Comparison of ENCODE assay signal across 12 mouse cellular contexts in genomic region chr7:100561861-100562587, GRCm38 (mm10). TPM values are rescaled to one million over a fixed set of nuclear protein-coding genes. Genes with fewer than 3 reads are reported as not detected.
A peak's percentile ranks its signal among the peaks of the same experiment; 100 is the strongest.
DNase-seq lines count a peak whose midpoint lies in the region; ATAC-seq and TF ChIP-seq lines count a peak whose summit lies in the region.
"Had no signal": no experiment of that assay in that cellular context is flagged by ENCODE, and none has a peak within 500 bp of the region (broad histone marks: within the 10 kb centered on the region; RNA-seq: fewer than 3 reads in every experiment).

No protein-coding gene starts in this region.

- no peak overlapping the region for H3K4me3 ChIP-seq in lung, adult 2 months (replicated peaks; ENCODE audit: extremely low read depth, low read depth, low read length)
- H3K4me3 ChIP-seq in hindbrain, embryonic 16.5 days (ENCODE audit: low read length) = no peak overlapping the region
- no peak overlapping the region for H3K4me3 ChIP-seq in small intestine, adult 2 months (ENCODE audit: low read depth, low read length)

- H3K4me2 ChIP-seq in hindbrain, embryonic 16.5 days (ENCODE audit: low read length) = no peak overlapping the region
- H3K4me2 ChIP-seq: lung, embryonic 14.5 days had no signal

- TF ChIP-seq CTCF in lung, adult 2 months (IDR thresholded peaks at IDR 0.05; ENCODE audit: insufficient read depth, low read length) = no peak
- TF ChIP-seq CTCF in small intestine, adult 2 months (IDR thresholded peaks at IDR 0.05; ENCODE audit: extremely low read depth, insufficient read length, insufficient replicate concordance, low read depth, low read length) = no peak

- no peak for TF ChIP-seq POLR2A in lung, adult 2 months (IDR thresholded peaks at IDR 0.05; ENCODE audit: borderline replicate concordance, extremely low read depth, low read depth, low read length)
- TF ChIP-seq POLR2A in small intestine, adult 2 months (IDR thresholded peaks at IDR 0.05; ENCODE audit: low read depth, low read length) = no peak

- peak overlapping the region; percentile 30 for H3K27ac ChIP-seq in hindbrain, embryonic 16.5 days (ENCODE audit: low read depth, low read length)
- 0 out of 2 replicates have a peak overlapping the region, but pooled peaks have one; percentile 11 for H3K27ac ChIP-seq in small intestine, adult 2 months (ENCODE audit: insufficient read depth, low read depth, low read length)

- H3K9me3 ChIP-seq in hindbrain, embryonic 16.5 days (ENCODE audit: control insufficient read depth, low read length) = no peaks in the 10 kb centered on the region
- H3K9me3 ChIP-seq: G1E had no signal

- no peaks in the 10 kb centered on the region for H3K27me3 ChIP-seq in hindbrain, embryonic 16.5 days (replicated peaks; ENCODE audit: control insufficient read depth, insufficient read depth, low read length)
- H3K27me3 ChIP-seq in small intestine, adult 2 months (ENCODE audit: control insufficient read depth, insufficient read depth, low read length) = no peaks in the 10 kb centered on the region

- no peak for DNase-seq in cerebellum, adult 18-20 months
- DNase-seq in lung, adult 2 months = peak; percentile 15
- DNase-seq in lung, postnatal 36 days = no peak
- DNase-seq in left cerebral cortex, postnatal 4 days = no peak
- DNase-seq: adrenal gland, postnatal 14 days; lung, embryonic 14.5 days had no signal

- ATAC-seq in cerebellum, adult (ENCODE audit: insufficient number of reproducible peaks, low FRiP score, low TSS enrichment) = peak; percentile 40; the same call in 1 of the 2 replicates
- no peak for ATAC-seq in hindbrain, embryonic 16.5 days
- ATAC-seq in megakaryocyte, adult 5-6 weeks (ENCODE audit: poor library complexity, severe bottlenecking) = no peak
- ATAC-seq: inflammation-experienced regulatory T-cells, adult 6 months had no signal

- intact Hi-C loops in left cerebral cortex, postnatal 4 days (cut with DNase I) = no loop called here

- H3K4me1 ChIP-seq in lung, adult 2 months (ENCODE audit: control insufficient read depth, insufficient read depth, low read length) = no peaks in the 10 kb centered on the region
- H3K4me1 ChIP-seq in hindbrain, embryonic 16.5 days (ENCODE audit: control insufficient read depth, insufficient read depth, low read depth, low read length) = no peaks in the 10 kb centered on the region
- peaks cover 9% of the 10 kb centered on the region; the same call in 1 of the 2 replicates for H3K4me1 ChIP-seq in small intestine, adult 2 months (ENCODE audit: control insufficient read depth, insufficient read depth, insufficient read length, low read length)

- peaks cover 6% of the 10 kb centered on the region; the same call in 1 of the 2 replicates for H3K36me3 ChIP-seq in hindbrain, embryonic 16.5 days (ENCODE audit: control insufficient read depth, insufficient read depth, low read length)
- peaks cover 7% of the 10 kb centered on the region for H3K36me3 ChIP-seq in small intestine, adult 2 months (ENCODE audit: control insufficient read depth, insufficient read depth, low read length)

- WGBS in lung, adult 2 months = 74% methylated on average over 11 of the region's 11 CpGs
- WGBS in hindbrain, embryonic 16.5 days = 62% methylated on average over 11 of the region's 11 CpGs
- 67% methylated on average over 11 of the region's 11 CpGs for WGBS in small intestine, adult 2 months

- no peak overlapping the region for H3K9ac ChIP-seq in hindbrain, embryonic 16.5 days (ENCODE audit: low read depth, low read length)
- H3K9ac ChIP-seq: lung, embryonic 14.5 days had no signal

RNA-seq across cellular contexts. Expression of gene Coa4, which starts 25.2 kb away (rescaled TPM):
- polyA plus RNA-seq in lung, adult 2 months (2012; rRNA removed) = 8.5 and 9.0 TPM in 2 replicates
- polyA plus RNA-seq in hindbrain, embryonic 16.5 days (2015; fragmentation: Nextera tagmentation; extraction: Ambion mirVana) = 14.1 and 17.3 TPM in 2 replicates
- polyA plus RNA-seq in small intestine, adult 2 months (2012; rRNA removed) = 9.4 and 14.8 TPM in 2 replicates
- total RNA-seq in megakaryocyte, adult 5-6 weeks (2015) = 24.7 and 31.5 TPM in 2 replicates
- total RNA-seq in megakaryocyte, adult 5-6 weeks (2017) = 19.4 and 23.0 TPM in 2 replicates
- total RNA-seq in left cerebral cortex, postnatal 4 days (2021) = 1 to 10 TPM; 8.9 to 9.0 TPM

RNA-seq across cellular contexts. Expression of gene Rab6a, which starts 45.2 kb away (rescaled TPM):
- polyA plus RNA-seq in lung, adult 2 months (2012; rRNA removed) = 30.3 and 42.9 TPM in 2 replicates
- 276 and 294 TPM in 2 replicates for polyA plus RNA-seq in hindbrain, embryonic 16.5 days (2015; fragmentation: Nextera tagmentation; extraction: Ambion mirVana)
- polyA plus RNA-seq in small intestine, adult 2 months (2012; rRNA removed) = 28.5 and 44.3 TPM in 2 replicates
- total RNA-seq in megakaryocyte, adult 5-6 weeks (2015) = 102 and 106 TPM in 2 replicates
- total RNA-seq in megakaryocyte, adult 5-6 weeks (2017) = 87.5 and 100 TPM in 2 replicates
- 100 to 1,000 TPM; 298 to 307 TPM for total RNA-seq in left cerebral cortex, postnatal 4 days (2021)

RNA-seq across cellular contexts. Expression of gene Mrpl48, which starts 46.1 kb away (rescaled TPM):
- polyA plus RNA-seq in lung, adult 2 months (2012; rRNA removed) = 5.9 and 10.4 TPM in 2 replicates
- 85.2 and 90.5 TPM in 2 replicates for polyA plus RNA-seq in hindbrain, embryonic 16.5 days (2015; fragmentation: Nextera tagmentation; extraction: Ambion mirVana)
- polyA plus RNA-seq in small intestine, adult 2 months (2012; rRNA removed) = 7.8 and 8.0 TPM in 2 replicates
- total RNA-seq in megakaryocyte, adult 5-6 weeks (2015) = 49.4 and 54.0 TPM in 2 replicates
- 62.2 and 83.3 TPM in 2 replicates for total RNA-seq in megakaryocyte, adult 5-6 weeks (2017)
- 10 to 100 TPM; 44.9 to 47.4 TPM for total RNA-seq in left cerebral cortex, postnatal 4 days (2021)

RNA-seq across cellular contexts. Expression of gene Dnajb13, which starts 47.3 kb away (rescaled TPM):
- 8.3 and 15.2 TPM in 2 replicates for polyA plus RNA-seq in lung, adult 2 months (2012; rRNA removed)
- 6.8 and 8.6 TPM in 2 replicates for polyA plus RNA-seq in hindbrain, embryonic 16.5 days (2015; fragmentation: Nextera tagmentation; extraction: Ambion mirVana)
- 0.29 and 0.49 TPM in 2 replicates for polyA plus RNA-seq in small intestine, adult 2 months (2012; rRNA removed)
- not detected in 2 replicates for total RNA-seq in megakaryocyte, adult 5-6 weeks (2015)
- total RNA-seq in megakaryocyte, adult 5-6 weeks (2017) = 0.16 and 0.44 TPM in 2 replicates
- total RNA-seq in left cerebral cortex, postnatal 4 days (2021) = under 1 TPM; 0.38 to 0.62 TPM
- polyA plus RNA-seq: G1E had no signal
